Mouse (Mus musculus) olfactory bulb, adult 2 months (tissue): ENCODE results near the gene Krtdap.

Experiments
- CTCF ChIP-seq: fragments of 200-500 bp; IDR thresholded peaks from 2 replicates; pipeline ENCODE4 v1.5.1; 2012; ENCODE audit warnings: low read depth, mild to moderate bottlenecking, low read length, moderate library complexity; ENCODE audit not compliant: insufficient read depth
- POLR2A ChIP-seq: fragments of 200-500 bp; IDR thresholded peaks from 2 replicates; pipeline ENCODE4 v1.6.1; 2012; ENCODE audit warnings: mild to moderate bottlenecking, low read depth, low read length, moderate library complexity; ENCODE audit not compliant: insufficient read depth

DNA sequence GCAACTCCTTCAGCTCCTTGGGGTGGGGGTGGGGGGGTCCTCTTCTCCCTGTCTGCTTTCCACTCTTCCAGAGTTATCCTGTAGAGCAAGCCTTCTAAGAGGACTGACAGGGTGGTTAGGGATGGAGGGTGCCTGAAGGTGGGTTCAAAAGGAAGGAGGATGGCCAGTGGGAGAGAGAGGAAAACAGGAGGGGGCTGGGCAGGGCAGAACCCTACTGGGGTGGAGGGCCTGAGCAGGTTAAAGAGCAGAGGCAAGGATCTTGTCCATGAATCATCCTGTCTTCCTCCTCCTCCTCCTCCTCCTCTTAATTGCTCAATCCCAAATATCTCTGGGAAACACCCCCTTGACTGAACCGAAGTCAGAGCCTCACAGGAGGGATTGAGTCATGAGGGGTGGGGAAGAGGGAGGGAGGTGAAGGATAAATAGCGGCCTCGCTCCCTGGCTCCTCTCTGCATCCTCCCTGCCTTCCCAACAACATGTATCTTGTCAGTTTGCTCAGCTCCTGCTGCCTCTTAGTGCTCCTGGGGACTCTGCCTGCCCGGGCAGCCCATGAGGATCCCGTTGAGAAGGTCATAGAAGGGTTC, 36.5 kb upstream of the Krtdap start, which contains the start of gene Sbsn:
- TF ChIP-seq CTCF (no peak), POLR2A (0 out of 2 replicates have a peak, but pooled peaks have one; percentile 19)
